Mouse (Mus musculus): ENCODE results near the gene Hacd2. TPM values are rescaled to one million over a fixed set of nuclear protein-coding genes. Genes with fewer than 3 reads are reported as not detected.
A peak's percentile ranks its signal among the peaks of the same experiment; 100 is the strongest.

The Hacd2 gene
- total and polyA plus RNA-seq, 3 experiments: 30.1 to 135 (median 50.3) TPM

GRCm38 (mm10) chr16:35055194-35055506 is 32.9 kb downstream of the Hacd2 start:
- Histone ChIP-seq H3K4me1 (ENCODE audit: control insufficient read depth in 1 of 2, insufficient read depth in 2 of 2) (peaks cover 10 to 64% of the 10 kb centered on the region in 2 experiments), H3K27ac (ENCODE audit: insufficient read depth, low read depth) (peak overlapping the region; percentile 29), H3K9me3 (replicated peaks; ENCODE audit: low read length) (no peaks in the 10 kb centered on the region), H3K4me3 (replicated peaks in 1 of 3; ENCODE audit: low read depth in 2 of 3, low read length in 2 of 3, poor library complexity in 1 of 3) (no peak overlapping the region), H3K27me3 (replicated peaks) (no peaks in the 10 kb centered on the region), H3K36me3 (replicated peaks in 1 of 2; ENCODE audit: control insufficient read depth in 1 of 2, insufficient read depth in 1 of 2, low read length in 1 of 2) (peaks cover 30 to 68% of the 10 kb centered on the region in 2 experiments), H3K9ac (ENCODE audit: insufficient read depth, low read depth) (no peak overlapping the region), H3K79me2 (replicated peaks; ENCODE audit: control insufficient read depth, extremely low read depth, insufficient read depth, poor library complexity, severe bottlenecking) (no peaks in the 10 kb centered on the region; the same call in 1 of the 2 replicates), H3K4me2 (ENCODE audit: insufficient read depth, low read depth, poor library complexity, severe bottlenecking) (peak overlapping the region; percentile 17)
- dilution Hi-C loops (cut with MboI; ENCODE audit: extremely low pct_ligation_motif_present, extremely low pct_unique_long_range_greater_than_20kb, low sequenced_read_pairs): no loop called here
- in situ Hi-C loops (cut with MboI; ENCODE audit: low pct_ligation_motif_present, low pct_unique_long_range_greater_than_20kb, low sequenced_read_pairs): no loop called here
- TF ChIP-seq IRF4 (IDR thresholded peaks at IDR 0.05; ENCODE audit: low read depth, low read length) (no peak), TCF12 (IDR thresholded peaks at IDR 0.05; ENCODE audit: low read depth, low read length) (no peak), SIN3A (IDR thresholded peaks at IDR 0.05; ENCODE audit: low read length) (no peak), MAX (IDR thresholded peaks at IDR 0.05; ENCODE audit: low read length) (no peak), USF2 (conservative IDR thresholded peaks at IDR 0.05; ENCODE audit: low read depth, low read length) (no peak), MEF2A (IDR thresholded peaks at IDR 0.05; ENCODE audit: borderline replicate concordance, low read depth, low read length) (no peak), PAX5 (IDR thresholded peaks at IDR 0.05; ENCODE audit: low read length) (no peak), ZKSCAN1 (IDR thresholded peaks at IDR 0.05; ENCODE audit: borderline replicate concordance, low read depth, low read length) (no peak)
- no peak for DNase-seq (ENCODE audit: extremely low read depth)

- Histone ChIP-seq H3K27me3 (replicated peaks) (no peaks in the 10 kb centered on the region), H3K36me3 (replicated peaks in 1 of 2; ENCODE audit: control insufficient read depth in 1 of 2, insufficient read depth in 1 of 2, low read length in 1 of 2) (peaks cover 27 to 65% of the 10 kb centered on the region in 2 experiments), H3K4me2 (ENCODE audit: insufficient read depth, low read depth, poor library complexity, severe bottlenecking) (no peak overlapping the region), H3K27ac (ENCODE audit: insufficient read depth, low read depth) (no peak overlapping the region), H3K9ac (ENCODE audit: insufficient read depth, low read depth) (no peak overlapping the region), H3K4me1 (ENCODE audit: control insufficient read depth in 1 of 2, insufficient read depth in 2 of 2) (peaks cover 10 to 57% of the 10 kb centered on the region in 2 experiments), H3K79me2 (replicated peaks; ENCODE audit: control insufficient read depth, extremely low read depth, insufficient read depth, poor library complexity, severe bottlenecking) (no peaks in the 10 kb centered on the region; the same call in 1 of the 2 replicates), H3K4me3 (replicated peaks in 1 of 3; ENCODE audit: low read depth in 2 of 3, low read length in 2 of 3, poor library complexity in 1 of 3) (no peak overlapping the region), H3K9me3 (replicated peaks; ENCODE audit: low read length) (no peaks in the 10 kb centered on the region)
- dilution Hi-C loops (cut with MboI; ENCODE audit: extremely low pct_ligation_motif_present, extremely low pct_unique_long_range_greater_than_20kb, low sequenced_read_pairs): no loop called here
- in situ Hi-C loops (cut with MboI; ENCODE audit: low pct_ligation_motif_present, low pct_unique_long_range_greater_than_20kb, low sequenced_read_pairs): no loop called here
- TF ChIP-seq NELFE (IDR thresholded peaks at IDR 0.05; ENCODE audit: low read depth, low read length): no peak
- no peak for TF ChIP-seq ZMIZ1 (IDR thresholded peaks at IDR 0.05; ENCODE audit: low read depth, low read length)
- no peak for TF ChIP-seq RCOR1 (conservative IDR thresholded peaks at IDR 0.05; ENCODE audit: low read depth, low read length)
- no peak for TF ChIP-seq GABPA (IDR thresholded peaks at IDR 0.05; ENCODE audit: insufficient replicate concordance, low read depth, low read length)
- no peak for TF ChIP-seq UBTF (IDR thresholded peaks at IDR 0.05; ENCODE audit: low read depth, low read length)
- TF ChIP-seq SMC3 (IDR thresholded peaks at IDR 0.05; ENCODE audit: low read depth, low read length): no peak
- no peak for TF ChIP-seq IRF4 (IDR thresholded peaks at IDR 0.05; ENCODE audit: low read depth, low read length)
- TF ChIP-seq CHD2 (IDR thresholded peaks at IDR 0.05; ENCODE audit: low read length): no peak
- TF ChIP-seq BHLHE40 (IDR thresholded peaks at IDR 0.05; ENCODE audit: low read depth, low read length): no peak
- no peak for TF ChIP-seq CHD1 (IDR thresholded peaks at IDR 0.05; ENCODE audit: low read depth, low read length)
- no peak for TF ChIP-seq MAX (IDR thresholded peaks at IDR 0.05; ENCODE audit: low read length)
- no peak for TF ChIP-seq NRF1 (IDR thresholded peaks at IDR 0.05; ENCODE audit: low read depth, low read length)
- no peak for TF ChIP-seq TCF12 (IDR thresholded peaks at IDR 0.05; ENCODE audit: low read depth, low read length)
- TF ChIP-seq JUN (IDR thresholded peaks at IDR 0.05; ENCODE audit: insufficient read depth, low read depth, low read length): no peak
- no peak for TF ChIP-seq SIN3A (IDR thresholded peaks at IDR 0.05; ENCODE audit: low read length)
- no peak for TF ChIP-seq RAD21 (IDR thresholded peaks at IDR 0.05; ENCODE audit: low read depth, low read length)
- no peak for TF ChIP-seq E2F4 (IDR thresholded peaks at IDR 0.05; ENCODE audit: insufficient replicate concordance, low read depth, low read length)
- no peak for TF ChIP-seq HCFC1 (IDR thresholded peaks at IDR 0.05; ENCODE audit: low read depth, low read length)
- no peak for TF ChIP-seq USF2 (conservative IDR thresholded peaks at IDR 0.05; ENCODE audit: low read depth, low read length)
- DNase-seq (ENCODE audit: extremely low read depth): no peak
Measured at GRCm38 (mm10) chr16:35055861-35056260, 33.6 kb downstream of the Hacd2 start.

Measured in CH12.LX (cell line).